Mouse (Mus musculus): Measurements from ENCODE around the gene Rasgef1a.

Gene Rasgef1a

GRCm38 (mm10) chr6:118027036-118027435 is 15.8 kb downstream of the Rasgef1a start:
- no peak for DNase-seq (ENCODE audit: low spot score)

GRCm38 (mm10) chr6:118031467-118031866 is 20.2 kb downstream of the Rasgef1a start:
- DNase-seq (ENCODE audit: low spot score), result no peak

GRCm38 (mm10) chr6:118035639-118036038 is 24.4 kb downstream of the Rasgef1a start:
- DNase-seq (ENCODE audit: low spot score), result no peak

- no peak for DNase-seq (ENCODE audit: low spot score)
These were observed 25.0 kb downstream of the Rasgef1a start for GRCm38 (mm10) chr6:118036118-118036805.

- no peak for DNase-seq (ENCODE audit: low spot score)
These were observed 25.6 kb downstream of the Rasgef1a start for GRCm38 (mm10) chr6:118036866-118037265.

GRCm38 (mm10) chr6:118045180-118045579 is 33.9 kb downstream of the Rasgef1a start:
- no peak for DNase-seq (ENCODE audit: low spot score)

GRCm38 (mm10) chr6:118045892-118046291 is 34.7 kb downstream of the Rasgef1a start:
- no peak for DNase-seq (ENCODE audit: low spot score)

- no peak for DNase-seq (ENCODE audit: low spot score)
These were observed 35.3 kb downstream of the Rasgef1a start for GRCm38 (mm10) chr6:118046511-118046910.

GRCm38 (mm10) chr6:118046924-118047323 is 35.7 kb downstream of the Rasgef1a start:
- no peak for DNase-seq (ENCODE audit: low spot score)

- DNase-seq (ENCODE audit: low spot score), result peak; percentile 9
These were observed 36.7 kb downstream of the Rasgef1a start for GRCm38 (mm10) chr6:118047811-118048505.

- DNase-seq (ENCODE audit: low spot score), result no peak
These were observed 38.5 kb downstream of the Rasgef1a start for GRCm38 (mm10) chr6:118049776-118050175.

GRCm38 (mm10) chr6:118051474-118051873 is 40.2 kb downstream of the Rasgef1a start:
- DNase-seq (ENCODE audit: low spot score), result no peak

- DNase-seq (ENCODE audit: low spot score), result no peak
These were observed 44.0 kb downstream of the Rasgef1a start for GRCm38 (mm10) chr6:118055209-118055608.

GRCm38 (mm10) chr6:118061266-118061665 is 50.0 kb downstream of the Rasgef1a start:
- DNase-seq (ENCODE audit: low spot score), result no peak

GRCm38 (mm10) chr6:118063266-118063665 is 52.0 kb downstream of the Rasgef1a start:
- peak; percentile 0 for DNase-seq (ENCODE audit: low spot score)

GRCm38 (mm10) chr6:118064968-118065530 is 53.8 kb downstream of the Rasgef1a start:
- peak; percentile 41 for DNase-seq (ENCODE audit: low spot score)

- no peak for DNase-seq (ENCODE audit: low spot score)
These were observed 54.6 kb downstream of the Rasgef1a start for GRCm38 (mm10) chr6:118065837-118066198.

GRCm38 (mm10) chr6:118066199-118067081 is 55.2 kb downstream of the Rasgef1a start:
- peak; percentile 15 for DNase-seq (ENCODE audit: low spot score)

GRCm38 (mm10) chr6:118067720-118068119 is 56.5 kb downstream of the Rasgef1a start:
- no peak for DNase-seq (ENCODE audit: low spot score)

GRCm38 (mm10) chr6:118070321-118071012 is 59.2 kb downstream of the Rasgef1a start:
- no peak for DNase-seq (ENCODE audit: low spot score)

GRCm38 (mm10) chr6:118071013-118071350 is 59.7 kb downstream of the Rasgef1a start:
- DNase-seq (ENCODE audit: low spot score), result no peak

- DNase-seq (ENCODE audit: low spot score), result no peak
These were observed 60.2 kb downstream of the Rasgef1a start for GRCm38 (mm10) chr6:118071416-118071815.
